Mouse (Mus musculus) erythroblast, adult 5-6 weeks (primary cell): ENCODE measurements around the gene AC124502.3. TPM values are rescaled to one million over a fixed set of nuclear protein-coding genes. Genes with fewer than 3 reads are reported as not detected.
A peak's percentile ranks its signal among the peaks of the same experiment; 100 is the strongest.

ENCODE experiments used
- ATAC-seq: replicated peaks from 2 replicates; pipeline ENCODE4 v1.8.0; 2016; ENCODE audit warnings: moderate number of reproducible peaks, mild to moderate bottlenecking, moderate TSS enrichment, inconsistent platforms; ENCODE audit not compliant: poor library complexity, low FRiP score, severe bottlenecking
- total RNA-seq, 2 experiments: library from RNA; stranded (forward) in 1 of 2; stranded (reverse) in 1 of 2; fragments of 150-400 nt in 1 of 2; fragments of 200-764, 138-1000 nt in 1 of 2; gene quantifications; 2 replicates each; pipeline versions ENCODE4 v1.2.3 to v1.2.4; 2015 to 2017; ENCODE audit warnings: low replicate concordance in 2 of 2

AC124502.3 gene
- total RNA-seq, 2 experiments from 2014 or later, result 0.38 to 1.7 TPM

DNA sequence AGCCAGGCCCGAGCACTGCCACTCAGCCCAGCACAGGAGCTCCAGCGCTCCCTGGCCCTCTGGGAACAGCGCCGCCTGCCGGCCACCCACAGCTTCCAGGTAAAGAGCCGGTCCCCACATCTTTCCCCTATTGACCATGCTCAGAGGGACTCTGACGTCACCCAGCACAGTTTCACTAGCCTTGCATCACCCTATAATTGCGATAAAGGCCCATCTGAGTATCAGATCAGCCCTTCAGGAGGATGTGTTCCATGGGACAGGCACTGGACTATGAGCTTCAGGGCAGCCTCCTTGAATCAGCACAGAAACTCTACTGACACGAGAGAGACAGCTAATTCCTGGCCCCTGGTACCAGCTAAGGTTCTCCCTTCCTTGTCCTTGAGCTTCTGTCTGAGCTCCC lies 15.2 kb downstream of the AC124502.3 start:
- ATAC-seq, result 0 out of 2 replicates have a peak, but pooled peaks have one; percentile 57

DNA sequence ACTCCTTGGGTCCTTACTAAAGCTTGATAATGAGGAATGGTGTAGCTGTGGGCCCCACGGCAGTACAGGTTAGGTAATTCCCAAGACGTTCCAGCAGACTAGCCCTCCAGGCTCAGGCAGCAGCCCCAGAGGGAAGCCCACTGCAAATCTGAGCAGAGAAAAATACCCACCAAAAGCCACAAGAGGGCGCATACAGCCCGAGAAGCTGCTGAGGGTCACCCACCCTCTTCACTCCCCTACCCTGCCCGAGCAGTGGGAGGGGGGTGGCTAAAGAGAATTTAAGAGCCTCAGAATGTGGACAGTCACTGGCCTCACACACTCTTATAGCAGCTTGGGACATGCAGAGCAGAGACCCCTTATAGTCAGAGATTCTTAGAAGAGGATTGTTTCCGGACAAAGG lies 17.6 kb downstream of the AC124502.3 start:
- 0 out of 2 replicates have a peak, but pooled peaks have one; percentile 34 for ATAC-seq

DNA sequence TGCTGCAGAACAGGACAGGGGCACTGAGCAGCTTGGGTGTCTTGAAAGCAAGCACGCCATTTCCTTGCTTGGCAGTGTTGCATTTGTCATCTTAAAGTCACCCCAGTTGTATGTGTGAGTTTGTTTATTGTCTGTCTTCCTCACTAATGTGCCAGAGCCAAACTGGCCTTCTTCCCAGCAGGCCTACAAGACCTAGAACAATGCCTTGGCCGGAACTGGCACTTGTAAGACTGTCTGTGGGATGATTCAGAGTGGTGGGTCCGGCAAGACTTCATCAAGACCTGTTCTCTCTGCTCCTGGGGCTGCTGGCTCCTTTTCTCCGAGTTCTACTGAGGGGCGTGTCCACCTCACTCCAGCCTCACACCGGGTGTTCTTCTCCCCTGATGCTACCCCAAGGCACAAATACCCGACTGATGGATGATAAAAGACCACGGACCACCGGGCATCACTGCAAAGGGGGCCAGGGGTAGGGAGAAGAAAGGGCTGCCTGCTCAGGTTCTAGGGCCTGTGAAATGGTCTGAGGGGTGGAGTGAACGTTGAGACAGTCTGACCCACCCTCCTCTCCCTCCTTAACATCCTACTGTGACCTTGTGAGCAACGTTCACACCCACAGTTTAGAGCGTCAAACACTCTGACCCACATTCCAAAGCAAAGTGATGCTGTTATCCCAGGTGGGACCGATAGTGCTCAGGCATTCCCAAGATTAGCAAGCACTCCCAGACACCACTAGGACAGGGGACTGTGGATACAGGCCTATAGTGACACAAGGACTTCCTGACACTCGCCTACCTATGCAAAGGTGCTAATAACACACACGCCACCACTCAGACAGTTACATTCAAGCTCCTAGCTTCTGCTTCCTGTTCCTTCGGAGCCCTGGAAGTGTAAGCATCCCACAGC lies 19.4 kb downstream of the AC124502.3 start:
- ATAC-seq, result no peak

DNA sequence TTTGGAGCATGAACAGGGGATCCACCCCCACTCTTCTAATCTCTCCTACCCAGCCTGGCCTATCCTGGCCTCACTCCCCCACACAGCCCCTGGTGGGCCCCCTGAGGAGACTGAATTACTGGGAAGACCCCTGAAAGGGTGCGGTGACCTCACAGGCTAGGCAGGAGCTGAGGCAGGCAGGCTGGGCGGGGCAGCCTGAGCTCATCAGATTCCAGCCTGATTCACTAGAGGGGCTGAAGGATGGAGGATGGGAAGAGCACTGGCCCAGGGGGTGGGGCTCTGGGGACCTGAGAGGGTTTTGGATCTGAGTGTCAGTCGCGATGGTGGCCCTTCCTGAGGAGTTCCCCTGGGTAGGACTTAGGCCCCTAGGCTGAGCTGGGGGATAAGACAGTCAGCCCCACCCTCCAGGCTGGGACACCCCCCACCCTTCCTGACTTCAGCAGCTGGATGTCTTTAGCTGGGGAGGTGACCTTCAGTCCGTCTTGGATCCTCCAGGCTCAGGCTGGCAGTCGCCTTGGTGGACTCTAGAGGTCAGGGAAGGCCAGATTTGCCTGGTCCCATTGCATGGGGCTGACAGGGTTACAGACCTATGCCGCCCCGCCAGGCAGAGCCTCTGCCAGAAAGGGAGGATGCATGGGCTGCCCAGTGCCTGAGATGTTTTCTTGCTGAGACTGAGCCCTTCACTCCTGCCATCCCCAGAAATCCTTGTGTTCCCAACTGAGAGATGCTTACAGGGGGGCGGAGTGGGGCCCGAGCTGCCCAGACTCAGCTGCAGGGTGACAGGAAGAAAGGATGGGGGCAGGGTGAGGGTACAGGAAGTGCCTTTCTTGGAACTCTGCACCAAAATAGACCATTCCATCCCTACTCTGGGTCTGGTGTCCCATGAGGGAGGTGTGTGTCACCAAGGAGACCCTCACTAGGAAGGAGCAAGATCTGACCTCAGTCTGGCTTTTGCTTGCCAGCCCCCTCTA lies 20.4 kb downstream of the AC124502.3 start:
- no peak for ATAC-seq

DNA sequence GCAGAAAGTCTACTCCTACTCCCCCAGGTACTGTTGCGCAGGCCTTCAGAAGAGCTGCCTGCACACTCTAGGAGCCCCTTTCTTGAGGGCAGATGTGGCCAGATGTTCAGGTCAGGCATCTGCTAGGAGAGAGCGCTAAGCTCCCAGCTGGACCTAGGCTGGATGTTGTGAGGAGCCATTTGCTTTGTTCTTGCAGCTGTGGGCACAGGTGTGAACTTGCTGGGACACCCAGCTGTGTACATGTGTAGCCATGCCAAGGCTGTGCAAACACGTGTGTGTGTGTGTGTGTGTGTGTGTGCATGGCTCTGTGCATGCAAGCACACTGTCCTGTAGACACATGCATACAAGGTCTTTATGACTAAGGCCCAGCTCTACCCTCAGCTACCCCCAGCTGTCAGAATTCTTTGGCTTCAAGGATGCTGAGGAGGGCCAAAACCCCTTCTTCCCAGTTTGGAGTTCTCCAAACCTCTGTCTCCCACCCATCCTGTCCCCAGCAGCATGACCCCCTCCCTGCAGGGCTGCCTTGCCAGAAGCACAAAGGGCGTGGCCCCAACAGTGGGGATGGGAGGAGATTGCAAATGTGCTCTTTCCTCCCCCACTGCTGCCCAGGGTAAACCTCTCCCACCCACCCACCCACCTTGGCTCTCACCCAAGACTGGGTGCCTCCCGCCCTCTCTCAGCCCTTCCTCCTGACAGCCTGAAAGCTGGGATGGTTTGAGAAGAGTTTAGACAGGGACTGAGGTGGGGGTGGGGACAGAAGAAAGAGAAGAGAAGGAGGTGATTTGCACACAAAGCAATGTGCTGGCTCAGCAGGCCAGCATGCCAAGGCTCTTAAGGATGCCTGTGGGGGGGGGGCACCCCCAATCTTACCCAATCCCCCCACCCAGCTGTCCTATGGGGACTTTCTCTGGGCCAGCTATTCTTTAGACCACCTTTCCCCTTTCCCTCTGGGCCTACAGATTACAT lies 22.0 kb downstream of the AC124502.3 start:
- no peak for ATAC-seq

DNA sequence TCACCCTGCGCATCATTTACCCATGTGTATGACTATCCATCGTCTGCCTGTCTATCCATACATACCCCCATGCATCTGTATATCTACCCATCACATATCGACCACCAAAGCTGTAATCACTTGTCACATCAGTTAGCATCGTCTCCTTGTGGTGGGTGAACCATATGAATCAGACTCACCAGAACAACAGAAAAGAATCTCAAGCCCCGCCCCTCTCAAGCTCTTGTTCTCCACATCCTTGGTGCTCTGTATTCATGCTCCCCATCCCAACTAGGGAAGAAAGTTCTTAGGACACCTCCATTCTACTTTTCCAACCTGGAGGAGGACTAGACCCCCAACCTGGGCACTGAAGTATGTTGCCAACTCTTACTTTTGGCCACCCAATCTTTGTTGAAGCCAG lies 23.4 kb downstream of the AC124502.3 start:
- ATAC-seq, result no peak

DNA sequence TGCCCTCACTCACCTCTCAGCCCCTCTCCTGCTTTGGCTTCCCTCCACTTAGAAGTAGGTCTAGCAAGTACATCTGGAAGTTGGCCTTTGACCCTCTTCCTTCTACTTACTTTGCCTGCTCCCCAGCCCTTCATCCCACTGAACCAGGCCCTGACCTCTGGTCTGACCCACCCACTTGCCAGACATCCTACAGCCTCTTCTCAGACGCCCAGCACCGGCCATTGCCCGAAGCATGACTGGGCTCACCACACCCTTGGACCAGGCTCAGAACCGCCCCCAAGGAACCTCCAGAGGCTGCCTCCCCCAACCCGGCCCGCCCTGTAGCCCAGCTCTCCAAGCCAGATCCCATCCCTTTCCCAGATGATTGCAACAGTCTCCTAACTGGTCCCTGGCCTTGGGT lies 23.8 kb downstream of the AC124502.3 start:
- no peak for ATAC-seq

DNA sequence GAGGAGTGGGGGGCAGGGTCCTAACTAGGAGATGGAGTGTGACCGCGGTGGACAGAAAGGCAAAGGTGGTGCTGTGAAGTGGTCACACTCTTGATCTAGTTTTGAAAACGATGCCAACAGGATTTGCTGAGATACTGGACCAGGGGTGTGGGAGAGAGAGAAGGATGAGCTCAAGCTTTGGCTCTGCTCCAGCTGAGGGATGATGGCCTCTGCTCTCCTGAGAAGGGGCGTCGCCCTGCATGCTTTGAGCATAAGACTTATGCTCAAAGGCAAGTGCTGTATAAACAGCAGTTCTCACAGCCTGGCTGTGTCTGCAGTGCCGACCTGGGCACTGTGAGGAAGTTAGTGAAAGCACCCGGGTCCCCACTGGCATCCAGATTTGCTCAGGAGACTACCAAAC lies 26.4 kb downstream of the AC124502.3 start:
- no peak for ATAC-seq

DNA sequence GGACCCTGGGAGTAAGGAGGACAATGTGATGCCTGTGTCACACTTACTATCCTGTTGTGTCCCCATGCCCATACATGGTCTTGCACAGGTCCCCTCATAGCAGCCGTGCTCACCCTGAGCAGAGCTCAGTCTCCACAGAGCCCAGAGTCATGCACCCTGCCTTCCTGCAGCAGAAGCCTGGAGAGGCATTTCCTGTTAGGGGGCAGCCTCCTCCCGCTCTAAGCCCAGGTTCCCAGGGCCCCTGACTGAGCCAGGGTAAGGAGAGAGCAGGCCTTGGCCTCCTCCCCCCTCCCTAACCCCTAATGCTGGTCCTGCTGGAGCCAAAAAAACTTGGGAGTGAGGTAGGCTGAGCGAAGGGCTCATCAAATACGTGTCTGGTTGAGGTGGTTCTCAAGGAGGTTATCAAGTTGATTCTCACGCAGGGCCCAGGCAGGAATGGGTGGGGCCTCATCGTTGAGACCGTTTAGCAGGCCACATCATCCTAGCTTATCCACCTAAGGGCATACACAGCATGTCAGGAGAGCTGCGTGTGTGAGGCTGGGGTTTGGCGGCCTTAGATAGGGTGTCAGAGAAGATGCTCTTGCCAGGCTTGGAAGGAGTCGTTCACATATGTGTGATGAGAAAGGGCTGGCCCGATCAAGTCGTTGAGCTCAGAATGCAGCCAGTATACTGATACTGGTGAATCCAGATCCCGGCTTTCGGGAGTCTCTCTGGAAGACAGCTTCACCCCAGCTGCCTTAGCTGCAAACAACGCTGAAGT lies 28.5 kb downstream of the AC124502.3 start:
- peak; percentile 64 for ATAC-seq

DNA sequence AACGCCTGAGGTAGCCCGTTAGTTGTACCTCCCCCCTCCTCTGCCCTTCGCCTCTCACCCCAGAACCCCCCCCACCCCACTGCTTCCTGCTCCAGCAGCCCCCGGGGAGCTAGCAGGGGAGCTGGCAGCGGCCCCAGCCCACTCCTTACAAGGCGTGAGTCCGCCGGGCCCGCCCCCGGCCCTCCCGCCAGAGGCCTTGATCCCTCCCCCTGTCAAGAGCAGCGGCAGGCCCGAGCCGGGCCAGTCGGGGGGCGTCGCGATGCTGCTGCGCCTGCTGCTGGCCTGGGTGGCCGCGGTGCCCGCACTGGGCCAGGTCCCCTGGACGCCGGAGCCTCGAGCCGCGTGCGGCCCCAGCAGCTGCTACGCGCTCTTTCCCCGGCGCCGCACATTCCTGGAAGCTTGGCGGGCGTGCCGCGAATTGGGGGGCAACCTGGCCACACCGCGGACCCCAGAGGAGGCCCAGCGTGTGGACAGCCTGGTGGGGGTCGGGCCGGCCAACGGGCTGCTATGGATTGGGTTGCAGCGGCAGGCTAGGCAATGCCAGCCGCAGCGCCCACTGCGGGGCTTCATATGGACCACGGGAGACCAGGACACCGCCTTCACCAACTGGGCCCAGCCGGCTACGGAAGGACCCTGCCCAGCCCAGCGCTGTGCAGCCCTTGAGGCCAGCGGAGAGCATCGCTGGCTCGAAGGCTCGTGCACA lies 29.3 kb downstream of the AC124502.3 start, which contains the start of gene Cd248:
Cd248 (plus strand) TSS at position 212 of the 703 bp plus-strand sequence.
- no peak for ATAC-seq

DNA sequence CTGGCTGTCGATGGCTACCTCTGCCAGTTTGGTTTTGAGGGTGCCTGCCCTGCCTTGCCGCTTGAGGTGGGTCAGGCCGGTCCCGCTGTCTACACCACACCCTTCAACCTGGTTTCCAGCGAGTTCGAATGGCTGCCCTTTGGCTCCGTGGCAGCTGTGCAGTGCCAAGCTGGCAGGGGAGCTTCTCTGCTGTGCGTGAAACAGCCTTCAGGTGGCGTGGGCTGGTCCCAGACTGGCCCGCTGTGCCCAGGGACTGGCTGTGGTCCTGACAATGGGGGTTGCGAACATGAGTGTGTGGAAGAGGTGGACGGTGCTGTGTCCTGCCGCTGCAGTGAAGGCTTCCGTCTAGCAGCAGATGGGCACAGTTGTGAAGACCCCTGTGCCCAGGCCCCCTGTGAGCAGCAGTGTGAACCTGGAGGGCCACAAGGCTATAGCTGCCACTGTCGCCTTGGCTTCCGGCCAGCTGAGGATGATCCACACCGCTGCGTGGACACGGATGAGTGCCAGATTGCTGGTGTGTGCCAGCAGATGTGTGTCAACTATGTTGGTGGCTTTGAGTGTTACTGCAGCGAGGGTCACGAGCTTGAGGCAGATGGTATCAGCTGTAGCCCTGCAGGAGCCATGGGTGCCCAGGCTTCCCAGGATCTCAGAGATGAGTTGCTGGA lies 30.0 kb downstream of the AC124502.3 start:
- no peak for ATAC-seq

DNA sequence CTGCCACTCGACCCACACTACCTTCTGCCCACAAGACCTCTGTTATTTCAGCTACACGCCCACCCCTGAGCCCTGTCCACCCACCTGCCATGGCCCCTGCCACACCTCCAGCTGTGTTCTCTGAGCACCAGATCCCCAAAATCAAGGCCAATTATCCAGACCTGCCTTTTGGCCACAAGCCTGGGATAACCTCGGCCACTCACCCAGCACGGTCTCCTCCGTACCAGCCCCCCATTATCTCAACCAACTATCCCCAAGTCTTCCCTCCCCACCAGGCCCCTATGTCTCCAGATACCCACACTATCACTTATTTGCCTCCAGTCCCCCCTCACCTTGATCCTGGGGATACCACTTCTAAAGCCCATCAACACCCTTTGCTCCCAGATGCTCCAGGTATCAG lies 30.8 kb downstream of the AC124502.3 start:
- no peak for ATAC-seq

DNA sequence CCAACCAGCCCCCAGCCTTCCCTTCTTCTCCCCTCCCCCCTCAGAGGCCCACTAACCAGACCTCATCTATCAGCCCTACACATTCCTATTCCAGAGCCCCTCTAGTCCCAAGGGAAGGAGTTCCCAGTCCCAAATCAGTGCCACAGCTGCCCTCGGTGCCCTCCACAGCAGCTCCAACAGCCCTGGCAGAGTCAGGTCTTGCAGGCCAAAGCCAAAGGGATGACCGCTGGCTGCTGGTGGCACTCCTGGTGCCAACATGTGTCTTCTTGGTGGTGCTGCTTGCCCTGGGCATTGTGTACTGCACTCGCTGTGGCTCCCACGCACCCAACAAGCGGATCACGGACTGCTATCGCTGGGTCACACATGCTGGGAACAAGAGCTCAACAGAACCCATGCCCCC lies 31.3 kb downstream of the AC124502.3 start:
- ATAC-seq, result no peak

DNA sequence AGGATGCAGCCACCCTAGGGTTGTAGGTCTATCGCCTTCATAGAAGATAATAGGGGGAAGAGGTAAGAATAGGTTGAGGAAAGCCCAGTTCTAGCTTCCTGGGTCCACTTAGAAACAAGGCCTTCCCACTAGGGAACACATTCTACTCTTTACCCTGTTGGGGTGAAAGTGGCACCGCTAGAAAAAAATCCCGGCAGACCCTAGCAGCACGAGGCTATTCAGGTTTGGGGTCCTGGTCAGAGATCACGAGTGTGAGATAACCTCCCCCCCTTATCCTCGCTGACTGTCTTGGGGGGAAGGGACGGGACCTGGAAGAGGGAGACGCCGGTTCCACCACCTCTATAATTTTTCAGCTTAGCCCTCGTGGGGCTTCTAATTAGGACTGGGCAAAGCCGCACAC lies 32.4 kb downstream of the AC124502.3 start:
- ATAC-seq, result no peak

DNA sequence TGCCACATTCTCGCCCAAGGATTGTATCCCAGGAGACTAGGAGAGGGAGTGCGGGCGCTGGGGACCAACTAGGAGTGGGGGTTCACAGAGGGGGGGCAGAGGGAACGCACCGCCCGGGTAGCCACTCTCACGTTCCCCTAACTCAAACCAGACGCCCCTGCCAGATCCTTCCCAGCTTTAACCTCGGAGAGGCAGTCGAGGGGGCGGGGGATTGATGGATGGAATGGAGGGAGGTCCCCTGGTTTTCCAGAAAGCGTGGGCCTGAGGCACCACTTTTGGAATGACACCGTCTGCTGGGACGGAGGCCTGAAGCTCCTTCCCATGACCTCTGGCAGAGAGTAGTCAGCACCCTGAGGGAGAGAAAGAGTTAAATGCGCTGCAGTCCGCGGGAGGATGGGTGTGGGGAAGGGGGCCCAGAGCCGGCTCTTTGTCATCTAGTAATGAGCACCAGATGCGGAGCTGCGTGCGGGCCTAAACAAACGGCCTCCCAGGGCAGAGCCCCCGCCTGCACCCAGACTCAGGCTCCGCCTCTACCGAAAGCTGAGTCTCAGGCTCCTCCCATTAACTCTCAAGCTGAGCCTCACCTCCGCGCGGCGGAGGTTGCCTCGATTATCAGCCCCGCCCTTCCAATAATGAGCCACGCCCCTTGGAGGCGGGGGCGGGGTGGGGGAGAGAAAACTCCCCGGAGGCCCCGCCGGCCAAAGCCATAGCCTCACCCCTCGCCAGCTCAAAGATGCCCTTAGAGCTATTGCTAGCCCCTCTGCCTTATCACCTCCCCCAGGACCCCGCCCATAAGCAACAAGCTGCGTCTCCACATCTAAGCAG lies 33.1 kb downstream of the AC124502.3 start:
- peak; percentile 74 for ATAC-seq

DNA sequence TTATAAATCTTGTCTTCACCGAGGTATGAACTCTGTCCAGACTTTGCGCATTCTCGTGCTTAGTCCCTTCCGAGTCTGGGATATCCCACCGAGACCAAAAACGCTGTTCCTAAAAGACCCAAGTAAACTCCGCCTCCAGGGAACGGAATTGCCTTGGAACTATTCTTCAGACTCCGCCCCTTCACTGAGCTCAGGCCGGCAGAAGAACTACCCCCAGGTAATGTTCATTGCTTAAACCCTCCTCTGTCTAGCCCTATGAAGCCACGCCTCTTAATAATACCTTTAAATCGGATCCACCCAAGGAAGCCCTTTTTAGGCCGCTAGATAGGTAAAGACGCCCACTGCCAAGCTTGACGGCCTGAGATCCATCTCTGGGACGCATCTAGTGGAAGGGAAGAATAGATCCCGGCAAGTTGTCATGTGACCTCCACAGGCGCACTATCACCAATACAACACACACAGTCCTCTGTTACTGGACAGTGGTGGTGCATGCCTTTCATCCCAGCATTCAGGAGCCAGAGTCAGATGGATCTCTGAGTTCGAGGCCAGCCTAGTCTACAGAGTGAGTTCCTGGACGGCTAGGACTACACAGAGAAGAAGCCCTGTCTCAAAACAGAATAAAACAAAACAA lies 33.8 kb downstream of the AC124502.3 start:
- ATAC-seq, result 0 out of 2 replicates have a peak, but pooled peaks have one; percentile 13
